Mouse (Mus musculus) R1 (cell line): ENCODE measurements around the gene Cd209c.

Experiments
- DNase-seq: peaks from one replicate; pipeline ENCODE4 v3.0.0-alpha.2; 2018; ENCODE audit warnings: low read depth, low spot score

The Cd209c gene

GRCm38 (mm10) chr8:3954646-3955045, at the start of gene Cd209c:
Gene Cd209c (minus strand): TSS chr8:3954746.
- no peak for DNase-seq

- DNase-seq: peak; percentile 41
Observed at GRCm38 (mm10) chr8:3994219-3994618, 39.7 kb upstream of the Cd209c start.

- DNase-seq: peak; percentile 87
Observed at GRCm38 (mm10) chr8:3956037-3956436, 1.5 kb upstream of the Cd209c start.

- DNase-seq: no peak
Observed at GRCm38 (mm10) chr8:3940023-3940422, 14.5 kb downstream of the Cd209c start.

GRCm38 (mm10) chr8:3926744-3927143, 27.8 kb downstream of the Cd209c start, which contains the start of gene Cd209b:
Gene Cd209b (minus strand): TSS chr8:3926844.
- DNase-seq: no peak
